Mouse (Mus musculus) G1E-ER4 (cell line): ENCODE data around the gene Smim23. TPM values are rescaled to one million over a fixed set of nuclear protein-coding genes. Genes with fewer than 3 reads are reported as not detected.

Experiments used
- GATA1 ChIP-seq: IDR thresholded peaks from one replicate; pipeline ENCODE4 v1.8.0; 2012; ENCODE audit warnings: low read length, inconsistent platforms
- polyA plus RNA-seq: library from polyadenylated mRNA; stranded (reverse); fragments of >175 nt; gene quantifications from 2 replicates; pipeline ENCODE4 v1.2.3, GENCODE M21; 2012

Gene Smim23
- not detected in 2 replicates for polyA plus RNA-seq

- no peak for TF ChIP-seq GATA1
Observed at GRCm38 (mm10) chr11:32824505-32824904, at the start of gene Smim23. Smim23 (minus strand) TSS chr11:32824605.

DNA sequence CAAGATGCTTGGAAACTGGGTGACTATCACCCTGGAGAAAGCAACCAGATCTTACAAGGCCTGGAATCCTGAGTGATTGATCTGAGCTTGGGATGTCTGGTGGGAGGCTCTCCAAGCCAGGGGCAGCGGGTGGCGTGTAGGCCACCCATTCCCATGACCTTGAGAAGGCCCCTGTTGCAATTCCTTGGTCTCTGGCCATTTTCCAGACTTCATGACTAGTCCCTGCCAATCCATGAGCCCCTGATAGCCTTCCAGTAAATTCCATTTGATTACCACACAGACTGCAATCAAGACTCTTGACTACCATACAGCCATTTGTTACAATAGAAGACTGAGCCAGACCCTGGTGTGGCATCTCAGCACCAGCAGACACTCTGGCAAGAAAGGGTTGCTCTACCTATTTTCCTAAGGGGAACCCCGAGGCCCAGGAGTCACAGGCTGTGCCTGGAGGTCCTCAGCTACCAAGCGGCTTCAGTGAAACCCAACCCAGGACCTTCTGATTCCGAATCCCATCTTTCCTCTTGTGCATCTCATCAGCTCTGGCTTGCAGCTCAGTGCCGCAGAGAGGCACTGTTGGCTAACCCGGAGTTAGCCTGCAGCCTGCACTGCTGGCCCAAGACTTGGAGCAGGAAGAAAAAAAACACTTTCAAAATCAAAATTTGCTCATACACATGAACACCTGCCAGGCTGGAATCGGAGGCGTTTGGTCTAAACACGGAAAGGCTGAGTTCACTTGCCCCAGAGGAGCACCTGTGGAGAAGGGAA, 44.4 kb upstream of the Smim23 start:
- TF ChIP-seq GATA1, result no peak

GRCm38 (mm10) chr11:32864615-32865014, 40.2 kb upstream of the Smim23 start:
- TF ChIP-seq GATA1, result no peak

GRCm38 (mm10) chr11:32857418-32857879, 33.0 kb upstream of the Smim23 start:
- TF ChIP-seq GATA1, result no peak

GRCm38 (mm10) chr11:32846682-32847222, 22.3 kb upstream of the Smim23 start:
- no peak for TF ChIP-seq GATA1

DNA sequence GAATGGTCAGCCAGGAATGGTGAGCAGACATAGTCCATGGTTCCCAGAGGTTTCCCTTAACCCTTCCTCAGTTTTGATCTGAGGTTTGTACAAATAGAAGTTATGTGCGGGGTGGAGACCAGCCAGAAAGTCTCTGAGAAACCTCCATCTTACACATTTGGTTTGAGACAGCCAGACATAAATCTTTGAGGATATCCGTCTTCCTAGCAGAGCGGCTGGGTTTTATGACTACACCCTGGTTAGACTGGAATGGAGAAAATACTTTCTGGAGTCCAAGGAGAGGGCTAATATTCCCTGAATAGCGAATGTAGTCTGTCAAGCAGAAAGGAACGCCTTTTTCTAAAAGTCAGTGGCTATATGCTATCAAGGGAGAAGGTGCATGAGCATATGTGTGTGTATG, 16.8 kb upstream of the Smim23 start:
- no peak for TF ChIP-seq GATA1

GRCm38 (mm10) chr11:32840256-32840655, 15.9 kb upstream of the Smim23 start:
- TF ChIP-seq GATA1, result no peak

DNA sequence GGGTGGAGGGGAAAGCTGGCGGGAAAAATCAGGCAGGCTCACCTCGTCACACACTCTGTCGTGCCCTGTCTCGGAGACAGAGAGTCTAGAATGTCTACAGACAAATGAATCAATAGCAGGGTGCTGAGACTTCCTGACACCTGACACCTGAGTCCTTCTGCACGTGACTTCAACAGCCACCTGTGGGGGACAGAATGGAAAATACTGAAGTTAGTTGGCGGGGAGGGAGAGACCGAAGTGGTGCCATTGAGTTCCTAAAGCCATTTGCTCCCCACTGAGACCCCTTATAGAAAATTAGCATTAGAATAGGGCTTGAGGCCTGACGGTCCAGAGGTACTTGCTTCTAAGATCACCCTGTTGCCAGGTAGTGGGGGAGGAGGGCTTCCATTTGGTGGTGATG, 10.6 kb upstream of the Smim23 start:
- TF ChIP-seq GATA1, result no peak

GRCm38 (mm10) chr11:32834367-32834918, 10.0 kb upstream of the Smim23 start:
- no peak for TF ChIP-seq GATA1

DNA sequence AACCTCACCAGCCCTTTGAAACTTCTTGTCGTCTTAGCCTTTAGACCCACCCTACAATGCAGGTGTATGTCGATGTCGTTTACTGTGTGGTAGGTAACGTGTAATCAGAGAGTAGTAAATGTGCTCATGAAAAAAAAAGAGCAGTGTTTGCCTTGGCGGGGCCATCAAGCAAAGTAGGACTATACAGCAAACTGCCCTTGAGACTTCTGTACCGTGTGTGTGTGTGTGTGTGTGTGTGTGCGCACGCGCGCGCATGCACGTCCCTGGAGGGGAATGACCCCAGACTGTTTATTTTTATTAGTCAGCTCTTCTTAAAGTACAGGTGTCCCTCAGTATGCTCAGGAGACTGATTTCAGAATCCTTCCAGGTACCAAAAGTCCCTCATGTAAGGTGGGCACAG, 6.8 kb downstream of the Smim23 start:
- TF ChIP-seq GATA1, result no peak

DNA sequence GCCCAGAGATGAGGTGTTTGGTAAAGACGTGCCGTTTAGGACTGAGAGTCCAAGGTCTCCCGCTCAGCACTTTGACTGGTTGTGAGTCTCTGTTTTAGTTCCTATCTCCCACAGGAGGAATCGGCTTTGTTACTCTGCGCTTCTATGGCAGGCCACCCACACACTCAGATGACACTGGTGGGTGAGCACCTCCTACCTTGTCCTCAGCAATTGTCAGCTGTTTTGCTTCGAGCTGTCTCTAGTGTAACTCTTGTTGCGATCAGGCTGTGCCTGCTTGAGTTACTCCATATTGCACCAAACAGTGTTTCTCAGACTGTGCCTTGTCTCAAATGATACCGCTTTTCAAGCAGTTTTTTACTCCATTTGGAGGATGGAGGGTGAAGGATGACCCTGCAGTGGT, 10.1 kb downstream of the Smim23 start:
- TF ChIP-seq GATA1, result no peak

GRCm38 (mm10) chr11:32809091-32809490, 15.3 kb downstream of the Smim23 start:
- no peak for TF ChIP-seq GATA1

DNA sequence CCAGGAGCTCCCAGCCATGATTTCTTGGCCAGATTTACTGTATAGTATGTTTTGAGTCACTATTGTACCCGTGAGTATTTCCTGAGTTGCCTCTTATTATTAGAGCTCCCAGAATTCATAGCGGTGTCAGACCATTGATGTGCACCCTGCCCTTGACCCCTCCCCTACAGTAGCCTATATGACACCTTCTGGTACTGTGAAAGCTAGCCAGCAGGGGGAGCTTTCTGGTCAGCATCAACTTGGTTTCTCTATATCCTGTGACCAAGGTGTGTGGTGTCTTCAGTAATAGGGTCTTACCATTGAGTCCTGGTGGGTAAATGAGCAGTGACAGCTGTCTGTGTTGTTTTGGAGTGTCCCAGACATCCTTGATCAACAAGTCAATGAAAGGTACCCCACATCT, 18.4 kb downstream of the Smim23 start:
- no peak for TF ChIP-seq GATA1

DNA sequence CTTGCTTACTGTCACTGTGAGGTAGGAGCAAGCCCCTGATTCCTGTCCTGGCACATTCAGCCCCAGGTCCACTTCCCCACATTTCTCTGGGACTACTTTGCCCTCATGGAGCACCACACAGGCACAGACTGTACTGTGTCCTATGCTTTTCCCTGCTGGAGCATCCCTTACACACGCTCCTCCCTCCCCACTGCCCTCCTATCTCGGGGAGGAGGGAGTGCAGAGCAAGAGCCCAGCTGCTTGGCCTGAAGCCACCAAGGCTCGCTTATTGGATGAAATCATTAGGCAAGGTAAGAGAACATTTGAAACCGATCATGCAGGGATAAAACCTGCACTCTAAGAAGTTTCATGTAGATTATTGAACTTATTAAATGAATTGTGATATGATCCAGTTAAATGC, 20.7 kb downstream of the Smim23 start:
- no peak for TF ChIP-seq GATA1

- no peak for TF ChIP-seq GATA1
Observed at GRCm38 (mm10) chr11:32801715-32802114, 22.7 kb downstream of the Smim23 start.

DNA sequence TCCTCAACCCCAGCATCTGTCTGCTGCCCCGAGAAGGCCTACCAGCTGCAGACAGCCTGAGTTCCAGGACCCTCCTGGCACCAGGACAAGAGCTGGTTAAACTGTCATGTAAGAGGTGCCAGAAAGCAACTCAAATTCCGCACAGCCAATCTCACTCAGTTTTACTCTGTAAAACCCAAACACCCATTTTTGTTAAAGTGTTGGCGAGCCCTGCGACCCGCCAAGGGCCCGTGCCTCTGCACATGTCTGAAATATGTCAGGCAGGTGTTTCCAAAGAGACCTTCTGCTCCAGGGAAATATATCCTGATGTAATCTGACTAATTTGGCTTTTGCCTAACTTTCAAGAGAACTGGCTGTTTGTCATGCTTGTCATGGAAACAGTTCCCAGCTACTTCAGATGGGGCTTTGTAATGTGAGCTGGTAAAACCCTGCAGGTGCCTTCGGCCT, 23.5 kb downstream of the Smim23 start:
- TF ChIP-seq GATA1, result no peak

DNA sequence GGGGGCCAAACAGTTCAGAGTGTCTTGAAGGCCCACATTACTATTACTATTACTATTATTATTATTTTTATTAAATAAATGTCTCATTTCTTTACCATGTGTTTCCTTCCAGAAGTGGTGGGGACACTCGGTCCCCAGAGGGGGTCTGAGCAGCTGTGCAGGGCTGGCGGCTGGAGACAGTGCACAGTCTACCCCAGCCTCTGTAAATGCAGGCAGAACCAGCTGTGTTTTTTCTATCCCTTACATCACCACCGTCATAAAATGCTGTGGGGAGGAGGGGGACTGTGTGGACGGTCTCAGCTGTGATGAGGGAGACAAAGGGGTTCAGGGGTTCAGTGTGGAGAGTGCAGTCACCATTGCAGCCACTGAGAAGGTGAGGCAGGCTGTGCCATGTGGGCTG, 26.0 kb downstream of the Smim23 start:
- no peak for TF ChIP-seq GATA1
